Mouse (Mus musculus) hindbrain, postnatal 0 days (tissue): ENCODE results near the gene Smarcc1. TPM values are rescaled to one million over a fixed set of nuclear protein-coding genes. Genes with fewer than 3 reads are reported as not detected.
"Not testable (repeated sequence)": the region's sequence is repeated elsewhere in the genome, so short reads cannot be mapped to it uniquely, and the experiment has no call there.

Experiments
- ATAC-seq: fragments of 200-750 bp; cut with Nextera tagmentation; 2 replicates; pipeline ENCODE4 v1.8.0; 2017; ENCODE audit warnings: mild to moderate bottlenecking, moderate TSS enrichment, moderate library complexity
- DNase-seq: peaks from one replicate; pipeline ENCODE4 v3.0.0-alpha.2; 2015; ENCODE audit warnings: low spot score
- H3K27ac ChIP-seq: fragments of 300-500 bp; sonication (generic); 2 replicates; pipeline ENCODE4 v1.5.1; 2014; ENCODE audit warnings: mild to moderate bottlenecking
- H3K27me3 ChIP-seq: fragments of 300-500 bp; sonication (generic); 2 replicates; pipeline ENCODE4 v1.6.1; 2014; ENCODE audit warnings: low read length, mixed read lengths; ENCODE audit not compliant: insufficient read depth
- H3K36me3 ChIP-seq: fragments of 300-500 bp; sonication (generic); 2 replicates; pipeline ENCODE4 v1.6.1; 2014; ENCODE audit warnings: low read length, mixed read lengths; ENCODE audit not compliant: insufficient read depth
- H3K4me1 ChIP-seq: fragments of 300-500 bp; sonication (generic); 2 replicates; pipeline ENCODE4 v1.6.1; 2014; ENCODE audit warnings: antibody characterized with exemption, low read length, mixed read lengths; ENCODE audit not compliant: insufficient read depth
- H3K4me2 ChIP-seq: fragments of 300-500 bp; sonication (generic); 2 replicates; pipeline ENCODE4 v1.6.1; 2014; ENCODE audit warnings: low read depth, mild to moderate bottlenecking, low read length, moderate library complexity, mixed read lengths
- H3K4me3 ChIP-seq: fragments of 300-500 bp; sonication (generic); 2 replicates; pipeline ENCODE4 v1.5.1; 2014; ENCODE audit warnings: low read length
- H3K9ac ChIP-seq: fragments of 300-500 bp; sonication (generic); replicated peaks from 2 replicates; pipeline ENCODE4 v1.6.1; 2014; ENCODE audit warnings: mild to moderate bottlenecking, low read length, moderate library complexity, mixed read lengths
- H3K9me3 ChIP-seq: fragments of 300-500 bp; sonication (generic); 2 replicates; pipeline ENCODE4 v1.6.1; 2016; ENCODE audit warnings: low read length, mixed read lengths
- CTCF ChIP-seq: IDR thresholded peaks from 2 replicates; pipeline ENCODE4 v1.5.1; 2016; ENCODE audit warnings: antibody characterized with exemption, control low read depth, low read depth
- WGBS: fragments of 180-500 bp; shearing (Covaris S2); extraction: QIAGEN DNeasy Blood & Tissue Kit; methylation state at CpG from one replicate; pipeline ENCODE4 v1.1.7; 2014; 5-methylcytosine and 5-hydroxymethylcytosine counted together
- polyA plus RNA-seq: library from polyadenylated mRNA; unstranded; fragments of >200 nt; fragmentation: Nextera tagmentation; extraction: Ambion mirVana; gene quantifications from 2 replicates; pipeline ENCODE4 v1.2.1, GENCODE M21; 2015
- total RNA-seq: library from RNA; depleted of rRNA; stranded (reverse); fragments of >200 nt; gene quantifications from 2 replicates; pipeline ENCODE4 v1.2.3, GENCODE M21; 2014; rRNA removed

Gene Smarcc1
- total RNA-seq (26.2 and 32.0 TPM in 2 replicates), polyA plus RNA-seq (58.0 and 59.5 TPM in 2 replicates)

GRCm38 (mm10) chr9:110116977-110117778, at the start of gene Smarcc1:
Smarcc1 (plus strand) TSS chr9:110117708.
- Histone ChIP-seq H3K4me2 (peak within 1 kb of the TSS; percentile 78), H3K27ac (peak within 1 kb of the TSS; percentile 97), H3K4me1 (peaks cover 9% of the 10 kb centered on the region), H3K27me3 (no peaks in the 10 kb centered on the region), H3K4me3 (peak within 1 kb of the TSS; percentile 91), H3K36me3 (peaks cover 19% of the 10 kb centered on the region), H3K9me3 (no peaks in the 10 kb centered on the region), H3K9ac (peak within 1 kb of the TSS; percentile 97)
- ATAC-seq = peak; percentile 97
- 1% methylated on average over 78 of the region's 79 CpGs for WGBS
- no peak for TF ChIP-seq CTCF
- peak; percentile 95 for DNase-seq

GRCm38 (mm10) chr9:110068745-110069144, 48.8 kb upstream of the Smarcc1 start:
- H3K4me1 ChIP-seq = no peaks in the 10 kb centered on the region
- DNase-seq = no peak
- no peak for ATAC-seq
- peaks cover 42% of the 10 kb centered on the region for H3K36me3 ChIP-seq
- H3K9ac ChIP-seq = no peak overlapping the region
- 86% methylated on average over 6 of the region's 6 CpGs for WGBS
- H3K9me3 ChIP-seq = no peaks in the 10 kb centered on the region
- no peak overlapping the region for H3K4me3 ChIP-seq
- H3K27me3 ChIP-seq = no peaks in the 10 kb centered on the region
- H3K4me2 ChIP-seq = no peak overlapping the region
- TF ChIP-seq CTCF = no peak
- no peak overlapping the region for H3K27ac ChIP-seq

GRCm38 (mm10) chr9:110070358-110070757, 47.1 kb upstream of the Smarcc1 start:
- no peak for TF ChIP-seq CTCF
- Histone ChIP-seq H3K4me1 (no peaks in the 10 kb centered on the region), H3K36me3 (peaks cover 54% of the 10 kb centered on the region), H3K4me3 (no peak overlapping the region), H3K9ac (no peak overlapping the region), H3K4me2 (no peak overlapping the region), H3K27me3 (no peaks in the 10 kb centered on the region), H3K9me3 (no peaks in the 10 kb centered on the region), H3K27ac (no peak overlapping the region)
- peak; percentile 69; the same call in 1 of the 2 replicates for ATAC-seq
- DNase-seq = peak; percentile 51
- WGBS = 45% methylated on average over 9 of the region's 9 CpGs

- ATAC-seq = no peak
- Histone ChIP-seq H3K27me3 (no peaks in the 10 kb centered on the region), H3K9me3 (no peaks in the 10 kb centered on the region), H3K4me2 (no peak overlapping the region), H3K9ac (no peak overlapping the region), H3K4me3 (no peak overlapping the region), H3K36me3 (peaks cover 54% of the 10 kb centered on the region), H3K4me1 (no peaks in the 10 kb centered on the region), H3K27ac (no peak overlapping the region)
- WGBS = 81% methylated on average over 4 of the region's 4 CpGs
- no peak for TF ChIP-seq CTCF
- DNase-seq = no peak
These were observed 46.5 kb upstream of the Smarcc1 start for GRCm38 (mm10) chr9:110071011-110071410.

- ATAC-seq = peak; percentile 71
These were observed 45.7 kb upstream of the Smarcc1 start for GRCm38 (mm10) chr9:110071843-110072242.

GRCm38 (mm10) chr9:110076468-110076867, 41.0 kb upstream of the Smarcc1 start:
- ATAC-seq, H3K4me1 ChIP-seq, H3K27ac ChIP-seq, H3K9me3 ChIP-seq, H3K4me3 ChIP-seq, DNase-seq, H3K9ac ChIP-seq, H3K4me2 ChIP-seq, H3K27me3 ChIP-seq: not testable (repeated sequence)
- 77% methylated on average over 4 of the region's 7 CpGs for WGBS
- H3K36me3 ChIP-seq = peaks cover 53% of the 10 kb centered on the region

More at GRCm38 (mm10) chr9:110071843-110072242, 45.7 kb upstream of the Smarcc1 start:
- Histone ChIP-seq H3K4me3 (no peak overlapping the region), H3K9me3 (no peaks in the 10 kb centered on the region), H3K36me3 (peaks cover 54% of the 10 kb centered on the region), H3K4me2 (no peak overlapping the region), H3K9ac (no peak overlapping the region), H3K4me1 (no peaks in the 10 kb centered on the region), H3K27ac (no peak overlapping the region), H3K27me3 (no peaks in the 10 kb centered on the region)
- TF ChIP-seq CTCF = peak; percentile 94
- 5% methylated on average over 1 of the region's 1 CpGs for WGBS
- peak; percentile 86 for DNase-seq

- H3K36me3 ChIP-seq = peaks cover 58% of the 10 kb centered on the region
- H3K9ac ChIP-seq = no peak overlapping the region
- WGBS = 70% methylated on average over 3 of the region's 3 CpGs
- no peak for ATAC-seq
- DNase-seq = no peak
- H3K4me3 ChIP-seq = no peak overlapping the region
- no peaks in the 10 kb centered on the region for H3K27me3 ChIP-seq
- H3K27ac ChIP-seq = no peak overlapping the region
- no peak overlapping the region for H3K4me2 ChIP-seq
- no peaks in the 10 kb centered on the region for H3K9me3 ChIP-seq
- H3K4me1 ChIP-seq = no peaks in the 10 kb centered on the region
- TF ChIP-seq CTCF = no peak
These were observed 36.4 kb upstream of the Smarcc1 start for GRCm38 (mm10) chr9:110081066-110081465.
